Mouse (Mus musculus) kidney, adult 2 months (tissue): ENCODE results near the gene Slc9a9.

Source experiments
- CTCF ChIP-seq: fragments of 200-500 bp; conservative IDR thresholded peaks from 2 replicates; pipeline ENCODE4 v1.5.1; 2011; ENCODE audit warnings: low read depth, mild to moderate bottlenecking, control low read depth, low read length, moderate library complexity, mixed read lengths; ENCODE audit not compliant: insufficient read depth, insufficient read length
- POLR2A ChIP-seq: fragments of 200-500 bp; IDR thresholded peaks from one replicate; pipeline ENCODE4 v1.6.1; 2011; ENCODE audit warnings: low read depth, low read length, control low read depth

GRCm38 (mm10) chr9:95191442-95191841, 521.7 kb downstream of the Slc9a9 start:
- no peak for TF ChIP-seq CTCF
- TF ChIP-seq POLR2A: no peak
